Mouse (Mus musculus) kidney, adult 10 weeks (tissue): ENCODE measurements around the gene Zranb1. TPM values are rescaled to one million over a fixed set of nuclear protein-coding genes. Genes with fewer than 3 reads are reported as not detected.

Source experiments
- polyA plus RNA-seq: library from polyadenylated mRNA; stranded (reverse); fragments of 350-450 nt; fragmentation: Illumina TruSeq; extraction: RNeasy Lipid Tissue Mini Kit (QIAGEN cat#74804); gene quantifications from one replicate; pipeline ENCODE4 v1.2.3, GENCODE M21; 2014; ENCODE audit warnings: low read depth, low replicate concordance

Zranb1 gene
- 40.3 TPM for polyA plus RNA-seq

DNA sequence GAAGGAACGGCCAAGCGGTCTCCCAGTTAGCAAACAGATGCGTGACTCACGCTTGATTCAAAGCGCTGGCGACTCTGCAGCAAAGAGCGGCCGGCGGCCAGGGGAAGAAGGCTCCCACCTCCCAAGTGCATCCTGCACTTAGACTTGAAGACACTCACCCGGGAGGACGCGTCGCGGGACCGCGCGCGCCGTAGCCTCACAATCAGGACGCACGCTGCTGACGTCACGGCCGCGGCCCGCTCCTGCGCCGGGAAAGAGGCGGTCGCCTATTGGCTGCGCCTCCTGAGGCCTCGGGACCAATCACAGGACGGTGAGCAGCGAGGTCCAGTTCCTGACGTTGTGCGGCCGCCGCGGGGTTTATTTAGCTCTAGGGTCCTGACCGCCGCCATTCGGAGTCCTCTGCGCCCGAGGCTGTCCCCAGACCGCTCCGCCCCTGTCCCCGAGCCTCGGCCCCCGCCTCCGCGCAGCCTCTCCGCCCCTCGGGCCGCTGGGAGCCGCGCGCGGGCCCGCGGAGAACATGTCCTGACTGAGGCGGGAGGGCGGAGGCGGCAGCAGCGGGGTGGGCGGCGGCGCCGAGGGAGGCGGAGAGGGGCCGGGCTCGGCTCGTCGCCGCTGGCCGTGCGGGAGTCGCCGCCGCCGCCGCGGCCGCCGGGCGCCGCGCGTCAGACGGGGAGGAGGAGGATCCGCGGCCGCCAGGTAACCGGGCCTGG is at the start of gene Zranb1:
Gene Zranb1, plus strand, starts transcription at position 293 of the 710 bp plus-strand sequence.

Other genes with a start within 250 kb of the Zranb1 start
- gene Fam53b, start 117.3 kb upstream of the Zranb1 start, polyA plus RNA-seq = 6.5 TPM
- gene Eef1akmt2, start 78.5 kb upstream of the Zranb1 start, polyA plus RNA-seq = 80.9 TPM
- 75.8 TPM for gene Abraxas2, start 71.9 kb upstream of the Zranb1 start, polyA plus RNA-seq
- 32.5 TPM for gene Fgfr2, start 192.2 kb downstream of the Zranb1 start, polyA plus RNA-seq
- 31.4 TPM for gene Ctbp2, start 193.2 kb downstream of the Zranb1 start, polyA plus RNA-seq